ENCODE assay signal across 29 mouse cellular contexts in genomic region chrX:162545037-162545436, GRCm38 (mm10).
"Had no signal": no experiment of that assay in that cellular context is flagged by ENCODE, and none has a peak within 500 bp of the region (broad histone marks: within the 10 kb centered on the region; RNA-seq: fewer than 3 reads in every experiment).

No protein-coding gene starts in this region.

- H3K4me2 ChIP-seq: embryonic facial prominence, embryonic 12.5 days; embryonic facial prominence, embryonic 13.5 days; embryonic facial prominence, embryonic 15.5 days; forebrain, embryonic 12.5 days; forebrain, embryonic 13.5 days; forebrain, embryonic 15.5 days had no signal

- H3K9me3 ChIP-seq: embryonic facial prominence, embryonic 10.5 days; embryonic facial prominence, embryonic 12.5 days; embryonic facial prominence, embryonic 13.5 days; embryonic facial prominence, embryonic 15.5 days; forebrain, embryonic 10.5 days; forebrain, embryonic 12.5 days; forebrain, embryonic 13.5 days; forebrain, embryonic 15.5 days had no signal

- H3K36me3 ChIP-seq: embryonic facial prominence, embryonic 10.5 days; embryonic facial prominence, embryonic 12.5 days; embryonic facial prominence, embryonic 13.5 days; embryonic facial prominence, embryonic 15.5 days; forebrain, embryonic 10.5 days; forebrain, embryonic 12.5 days; forebrain, embryonic 15.5 days had no signal

- H3K4me3 ChIP-seq: embryonic facial prominence, embryonic 10.5 days; embryonic facial prominence, embryonic 12.5 days; embryonic facial prominence, embryonic 13.5 days; embryonic facial prominence, embryonic 15.5 days; erythroblast, embryonic 14.5 days; forebrain, embryonic 10.5 days; forebrain, embryonic 12.5 days; forebrain, embryonic 13.5 days; forebrain, embryonic 15.5 days; gastrocnemius, adult 2 months; heart, adult 2 months had no signal

- H3K27ac ChIP-seq: embryonic facial prominence, embryonic 10.5 days; embryonic facial prominence, embryonic 12.5 days; embryonic facial prominence, embryonic 13.5 days; embryonic facial prominence, embryonic 15.5 days; forebrain, embryonic 10.5 days; forebrain, embryonic 12.5 days; forebrain, embryonic 13.5 days; forebrain, embryonic 15.5 days; gastrocnemius, adult 2 months; heart, adult 2 months had no signal

- ATAC-seq: forebrain, embryonic 13.5 days; forebrain, embryonic 14.5 days; forebrain, embryonic 15.5 days; forebrain, embryonic 16.5 days; forebrain, postnatal 0 days had no signal

- DNase-seq: cerebellum, adult 2 months; cerebellum, adult 8-10 months; cerebellum, adult 9-10 months; cerebellum, adult 9-11 months; cerebellum, postnatal 10 days; cerebellum, postnatal 14 days; cerebellum, postnatal 25 days; cerebellum, postnatal 36 days; embryo, embryonic 11 days; forebrain, postnatal 0 days; gastrocnemius, adult 2 months; gastrocnemius, postnatal 10 days; gastrocnemius, postnatal 14 days; gastrocnemius, postnatal 25 days; gastrocnemius, postnatal 36 days; heart, adult 11 months; heart, adult 18-20 months; heart, adult 2 months had no signal

- H3K9ac ChIP-seq: embryonic facial prominence, embryonic 12.5 days; embryonic facial prominence, embryonic 13.5 days; embryonic facial prominence, embryonic 15.5 days; forebrain, embryonic 12.5 days; forebrain, embryonic 13.5 days; forebrain, embryonic 15.5 days; forebrain, postnatal 0 days had no signal

- H3K27me3 ChIP-seq: embryonic facial prominence, embryonic 15.5 days; forebrain, embryonic 13.5 days; forebrain, embryonic 15.5 days had no signal

- H3K4me1 ChIP-seq: embryonic facial prominence, embryonic 10.5 days; embryonic facial prominence, embryonic 12.5 days; embryonic facial prominence, embryonic 15.5 days; forebrain, embryonic 10.5 days; forebrain, embryonic 12.5 days; forebrain, embryonic 13.5 days; forebrain, embryonic 15.5 days had no signal
